Mouse (Mus musculus): ENCODE data around the gene Fam222a.

- TF ChIP-seq CTCF (IDR thresholded peaks at IDR 0.05; ENCODE audit: extremely low read depth, insufficient read length, insufficient replicate concordance, low read depth, low read length) (no peak), POLR2A (IDR thresholded peaks at IDR 0.05; ENCODE audit: low read depth, low read length) (no peak)
Observed at GRCm38 (mm10) chr5:114545076-114545475, 22.7 kb upstream of the Fam222a start.

All from small intestine, adult 2 months (tissue).